Mouse (Mus musculus): ENCODE results near the gene Tuba4a. TPM values are rescaled to one million over a fixed set of nuclear protein-coding genes. Genes with fewer than 3 reads are reported as not detected.

Gene Tuba4a
- 100 to 1,000 TPM; 533 to 543 TPM for total RNA-seq (2021)
- long read RNA-seq, experiment 1, transcript Tuba4a-202 (4 exons, 2,840 nt): major isoform, 105 of 204 reads
- long read RNA-seq, experiment 1, partial matches to known transcripts: 18 of 204 reads
- long read RNA-seq, experiment 1, other reads (novel, unspliced or antisense): 80 of 204 reads
- long read RNA-seq, experiment 2, transcript Tuba4a-202 (4 exons, 2,840 nt): major isoform, 169 of 301 reads
- long read RNA-seq, experiment 2, partial matches to known transcripts: 21 of 301 reads
- long read RNA-seq, experiment 2, other reads (novel, unspliced or antisense): 111 of 301 reads

- Histone ChIP-seq H3K4me3 (peak within 1 kb of the TSS; percentile 93), H3K27ac (peak within 1 kb of the TSS; percentile 97)
- DNase-seq (ENCODE audit: low spot score in 2 of 2): no peak
- TF ChIP-seq CTCF (conservative IDR thresholded peaks at IDR 0.05): peak; percentile 63
Observed at GRCm38 (mm10) chr1:75219531-75219930, at the start of gene Tuba4a. Tuba4a (minus strand) TSS chr1:75219865.

GRCm38 (mm10) chr1:75264091-75264880, 44.6 kb upstream of the Tuba4a start, which contains the start of gene Ptprn:
Ptprn (minus strand) TSS chr1:75264502.
- Histone ChIP-seq H3K27ac (peak within 1 kb of the TSS; percentile 95), H3K4me3 (peak within 1 kb of the TSS; percentile 67)
- peak; percentile 63 for TF ChIP-seq CTCF (conservative IDR thresholded peaks at IDR 0.05)
- peak; percentile 71 to 87 for DNase-seq (ENCODE audit: low spot score in 2 of 2)

- Histone ChIP-seq H3K4me3 (peak overlapping the region; percentile 67), H3K27ac (peak overlapping the region; percentile 95)
- peak in 1 of 2 experiments; percentile 62 for DNase-seq (ENCODE audit: low spot score in 2 of 2)
- TF ChIP-seq CTCF (conservative IDR thresholded peaks at IDR 0.05): no peak
Observed at GRCm38 (mm10) chr1:75262969-75263951, 43.6 kb upstream of the Tuba4a start.

DNA sequence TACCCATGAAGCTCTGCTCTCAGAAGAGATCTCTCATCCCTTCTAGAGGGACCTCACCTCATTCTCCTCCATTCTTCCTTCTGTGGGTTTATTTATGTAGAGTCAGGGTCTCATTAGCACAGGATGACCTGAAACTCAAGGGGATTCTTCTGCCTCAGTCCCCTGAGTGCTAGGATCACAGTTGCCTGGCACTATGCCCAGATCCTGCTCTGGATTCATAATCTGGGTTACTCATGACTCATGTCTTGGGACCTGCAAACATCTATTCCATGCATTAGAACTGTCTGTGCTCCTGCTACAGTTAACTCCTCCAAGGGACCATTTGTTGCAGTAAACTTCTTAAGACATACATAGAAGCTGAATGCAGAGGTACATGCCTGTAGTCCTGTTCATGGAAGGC, 41.6 kb upstream of the Tuba4a start:
- no peak overlapping the region for H3K4me3 ChIP-seq
- no peak for DNase-seq (ENCODE audit: low spot score in 2 of 2)
- no peak for TF ChIP-seq CTCF (conservative IDR thresholded peaks at IDR 0.05)
- no peak overlapping the region for H3K27ac ChIP-seq

DNA sequence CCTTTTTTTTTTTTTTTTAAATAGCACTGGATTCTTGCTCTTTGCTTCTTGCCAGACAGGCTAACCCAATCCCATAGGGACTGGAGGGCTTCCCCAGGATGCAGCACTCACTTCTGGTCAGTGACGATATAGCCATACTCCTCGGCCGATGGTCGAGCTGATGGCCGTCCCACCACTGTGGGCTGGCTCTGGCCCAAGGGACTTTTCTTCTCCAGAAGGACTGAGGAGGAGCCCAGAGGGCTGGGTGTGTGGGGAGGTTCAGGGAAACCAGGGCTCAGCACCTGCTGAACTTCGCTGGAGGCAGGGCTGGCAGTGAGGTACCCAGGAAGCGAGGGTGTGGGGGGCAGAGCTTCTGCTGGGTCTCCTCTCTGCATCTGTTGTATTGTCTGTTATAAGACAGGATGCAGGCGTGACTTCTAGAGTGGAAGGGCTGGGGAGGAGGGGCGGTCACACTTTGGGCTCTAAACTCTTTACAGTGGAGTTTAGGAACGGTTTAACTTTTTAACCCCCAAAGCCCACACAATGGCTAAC, 35.9 kb upstream of the Tuba4a start:
- Histone ChIP-seq H3K4me3 (no peak overlapping the region), H3K27ac (no peak overlapping the region)
- no peak for TF ChIP-seq CTCF (conservative IDR thresholded peaks at IDR 0.05)
- DNase-seq (ENCODE audit: low spot score in 2 of 2): no peak

DNA sequence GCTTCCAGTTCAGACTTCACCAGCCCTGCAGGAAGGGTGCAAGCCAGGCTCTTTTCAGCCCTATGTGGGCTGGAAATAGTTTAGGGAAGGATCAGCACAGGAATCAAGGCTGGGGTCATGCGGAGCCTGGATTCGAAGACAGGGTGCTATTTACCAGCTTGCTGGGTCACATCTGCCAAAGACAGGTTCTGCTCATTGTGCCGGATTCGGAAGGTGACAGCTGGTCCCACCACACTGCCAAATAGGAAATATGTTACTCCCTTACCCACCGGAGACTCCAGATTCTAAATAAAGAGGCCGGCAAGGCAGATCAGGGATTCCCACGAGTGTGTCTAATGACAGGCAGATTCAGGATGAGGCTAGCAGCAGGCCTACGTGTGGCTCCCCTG, 35.0 kb upstream of the Tuba4a start:
- Histone ChIP-seq H3K27ac (peak overlapping the region; percentile 61; the same call in 1 of the 2 replicates), H3K4me3 (no peak overlapping the region)
- no peak; the same call in none of the 2 replicates for TF ChIP-seq CTCF (conservative IDR thresholded peaks at IDR 0.05)
- DNase-seq (ENCODE audit: low spot score in 2 of 2): no peak

DNA sequence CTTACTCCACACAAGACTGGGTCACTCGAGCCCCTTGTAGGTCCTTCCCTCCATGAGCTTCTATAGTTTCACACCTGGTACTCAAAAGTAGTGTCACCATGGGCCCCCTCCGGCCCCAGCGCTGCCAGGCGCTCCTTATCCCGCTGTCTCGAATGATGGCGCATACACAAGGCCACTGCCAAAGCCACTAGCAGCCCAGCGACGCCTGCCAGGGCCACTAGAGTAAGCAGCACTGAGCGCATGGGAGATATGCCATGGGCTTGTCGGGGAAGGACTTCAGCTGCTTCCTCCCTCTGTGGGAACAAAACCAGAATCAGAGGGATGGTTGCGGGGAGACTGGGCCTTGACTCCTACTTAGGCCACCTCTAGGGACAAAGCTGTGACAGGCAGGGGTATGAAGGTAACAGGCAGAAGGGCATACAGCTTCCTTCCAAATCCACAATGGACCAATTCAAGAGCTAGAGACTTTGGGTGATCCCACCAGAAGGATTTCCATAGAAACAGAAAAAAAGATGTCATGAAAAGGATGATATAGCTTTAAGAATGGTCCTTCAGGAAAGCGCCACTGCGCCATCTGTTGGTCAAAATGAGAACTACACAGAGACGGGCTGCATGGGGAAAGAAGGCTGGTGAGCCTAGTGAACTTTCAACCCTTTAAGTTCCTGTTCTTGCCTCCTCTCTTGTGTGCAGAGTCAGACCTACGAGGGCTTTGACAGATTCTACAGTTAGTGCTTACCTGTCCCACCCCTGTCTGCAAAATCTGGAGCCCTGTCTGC, 34.4 kb upstream of the Tuba4a start:
- peak; percentile 75 to 91 for DNase-seq (ENCODE audit: low spot score in 2 of 2)
- peak; percentile 97 for TF ChIP-seq CTCF (conservative IDR thresholded peaks at IDR 0.05)
- peak overlapping the region; percentile 61; the same call in 1 of the 2 replicates for H3K27ac ChIP-seq
- no peak overlapping the region for H3K4me3 ChIP-seq

GRCm38 (mm10) chr1:75253029-75253428, 33.4 kb upstream of the Tuba4a start:
- DNase-seq (ENCODE audit: low spot score in 2 of 2): no peak
- peak; percentile 66 for TF ChIP-seq CTCF (conservative IDR thresholded peaks at IDR 0.05)
- H3K27ac ChIP-seq: no peak overlapping the region
- no peak overlapping the region for H3K4me3 ChIP-seq

- no peak overlapping the region for H3K4me3 ChIP-seq
- no peak overlapping the region for H3K27ac ChIP-seq
- no peak for TF ChIP-seq CTCF (conservative IDR thresholded peaks at IDR 0.05)
- no peak for DNase-seq (ENCODE audit: low spot score in 2 of 2)
Observed at GRCm38 (mm10) chr1:75252308-75252707, 32.6 kb upstream of the Tuba4a start.

- peak overlapping the region; percentile 5; the same call in 1 of the 2 replicates for H3K4me3 ChIP-seq
- H3K27ac ChIP-seq: peak overlapping the region; percentile 51; the same call in 1 of the 2 replicates
- TF ChIP-seq CTCF (conservative IDR thresholded peaks at IDR 0.05): peak; percentile 96
- DNase-seq (ENCODE audit: low spot score in 2 of 2): peak in 1 of 2 experiments; percentile 61
Observed at GRCm38 (mm10) chr1:75251112-75251970, 31.7 kb upstream of the Tuba4a start.

Measured in layer of hippocampus, adult 2 months (tissue).